Mouse (Mus musculus): ENCODE measurements around the gene Mrpl4. TPM values are rescaled to one million over a fixed set of nuclear protein-coding genes. Genes with fewer than 3 reads are reported as not detected.

Mrpl4 gene
- polyA plus RNA-seq, 1 experiment, result 135 TPM

DNA sequence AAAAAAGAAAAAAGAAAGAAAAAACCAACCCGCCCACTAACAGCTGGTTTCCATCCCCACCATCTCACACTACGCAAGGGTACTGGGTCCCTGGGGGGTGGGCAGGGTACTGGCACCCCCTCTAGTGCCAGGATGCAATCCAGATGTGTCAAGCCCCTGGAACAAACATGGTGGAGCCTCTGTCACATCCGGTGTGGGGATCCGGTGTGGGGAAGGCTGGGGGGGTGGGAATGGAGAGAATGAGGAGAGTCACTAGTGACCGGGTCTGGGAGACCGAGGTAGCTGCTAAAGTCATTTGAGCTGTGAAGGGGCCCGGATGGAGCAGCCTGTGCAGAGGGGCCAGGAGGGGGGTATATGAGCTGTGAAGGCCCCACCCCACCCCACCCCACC, 30.8 kb upstream of the Mrpl4 start:
- 83% methylated on average over 7 of the region's 7 CpGs for WGBS
- no peak for TF ChIP-seq CTCF (IDR thresholded peaks at IDR 0.05; ENCODE audit: borderline replicate concordance, insufficient read depth, low read depth, low read length)
- no peak for TF ChIP-seq POLR2A (IDR thresholded peaks at IDR 0.05; ENCODE audit: borderline replicate concordance, insufficient read depth, low read length)
- peaks cover 1% of the 10 kb centered on the region; the same call in 1 of the 2 replicates for H3K27me3 ChIP-seq (ENCODE audit: control insufficient read depth, insufficient read depth, low read length)
- H3K4me3 ChIP-seq (replicated peaks; ENCODE audit: insufficient read depth, low read depth, low read length), result no peak overlapping the region
- no peak for DNase-seq
- H3K4me1 ChIP-seq (ENCODE audit: control insufficient read depth, insufficient read depth, low read length), result 0 out of 2 replicates have a peak, but pooled peaks cover 1% of the 10 kb centered on the region
- no peak overlapping the region for H3K27ac ChIP-seq (ENCODE audit: insufficient read depth, low read length)

DNA sequence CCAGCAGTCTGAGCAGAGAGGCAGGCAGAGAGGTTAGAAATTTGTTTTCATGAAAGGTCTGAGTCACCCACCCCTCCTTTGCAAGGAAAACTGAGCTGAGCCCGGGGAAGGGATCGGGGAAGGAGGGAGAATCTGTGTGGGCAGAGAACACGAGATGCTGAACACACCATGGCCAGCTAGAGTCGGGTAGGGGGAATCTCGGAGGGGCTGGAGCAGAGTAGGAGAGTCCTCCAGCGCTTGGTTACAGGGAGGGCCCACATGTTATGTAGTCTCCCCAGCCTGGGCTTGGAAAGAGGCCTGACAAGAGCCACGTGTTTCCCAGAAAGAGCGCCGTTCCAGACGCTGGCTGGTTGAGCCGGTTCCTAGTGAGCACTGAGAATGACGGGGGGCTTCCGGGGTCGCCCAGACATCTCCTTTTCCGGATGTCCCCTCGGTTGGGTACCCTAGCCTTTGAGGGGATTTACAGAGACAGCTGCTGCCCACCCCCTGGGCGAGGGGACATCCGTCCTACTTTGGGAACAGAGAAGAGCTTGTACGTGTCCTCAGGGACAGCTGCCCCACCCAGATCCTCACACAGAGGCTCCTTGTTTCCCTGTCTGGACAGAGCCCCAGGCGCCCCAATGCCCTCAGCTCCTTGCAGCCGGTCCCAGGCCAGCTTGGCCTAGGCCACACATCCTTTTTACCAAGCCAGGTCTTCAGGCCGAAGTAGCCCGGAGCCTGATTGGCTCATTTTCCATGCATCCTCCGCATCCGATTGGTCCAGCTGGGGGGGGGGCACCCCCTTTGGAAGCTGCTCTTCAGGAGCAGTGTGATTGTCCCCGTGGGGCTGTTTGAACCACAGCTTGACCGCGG, 30.2 kb upstream of the Mrpl4 start:
- Histone ChIP-seq H3K27me3 (ENCODE audit: control insufficient read depth, insufficient read depth, low read length) (peaks cover 1% of the 10 kb centered on the region; the same call in 1 of the 2 replicates), H3K27ac (ENCODE audit: insufficient read depth, low read length) (no peak overlapping the region), H3K4me3 (replicated peaks; ENCODE audit: insufficient read depth, low read depth, low read length) (no peak overlapping the region), H3K4me1 (ENCODE audit: control insufficient read depth, insufficient read depth, low read length) (0 out of 2 replicates have a peak, but pooled peaks cover 3% of the 10 kb centered on the region)
- no peak for TF ChIP-seq CTCF (IDR thresholded peaks at IDR 0.05; ENCODE audit: borderline replicate concordance, insufficient read depth, low read depth, low read length)
- no peak for TF ChIP-seq POLR2A (IDR thresholded peaks at IDR 0.05; ENCODE audit: borderline replicate concordance, insufficient read depth, low read length)
- peak; percentile 31 to 59 for DNase-seq
- WGBS, result 21% methylated on average over 28 of the region's 28 CpGs

DNA sequence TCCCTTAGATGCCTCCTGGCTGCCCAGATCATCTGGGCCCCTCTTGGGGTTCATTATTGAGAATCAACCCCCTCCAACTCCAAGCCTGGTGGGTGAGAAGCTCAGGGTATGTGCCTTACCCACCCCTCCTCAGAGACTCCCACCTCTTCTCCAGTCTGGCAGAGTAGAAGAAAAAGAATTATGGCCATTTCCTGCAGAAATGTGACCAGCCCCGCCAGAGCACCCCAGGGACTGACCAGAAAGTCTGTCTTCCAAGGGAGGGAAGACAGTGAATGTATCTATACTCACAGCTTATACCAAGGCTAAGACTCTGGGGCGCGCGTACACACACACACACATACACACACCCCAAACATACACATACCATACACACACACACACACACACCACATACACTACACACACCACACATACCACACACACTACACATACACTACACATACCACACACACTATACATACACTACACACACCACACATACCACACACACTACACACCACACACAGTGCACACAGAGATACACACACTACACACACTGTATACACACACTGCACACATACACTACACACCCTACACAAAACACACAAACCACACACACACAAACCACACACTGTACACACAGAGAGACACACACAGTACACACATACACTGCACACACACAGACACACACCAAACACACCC, 29.4 kb upstream of the Mrpl4 start:
- Histone ChIP-seq H3K27me3 (ENCODE audit: control insufficient read depth, insufficient read depth, low read length) (peaks cover 1% of the 10 kb centered on the region; the same call in 1 of the 2 replicates), H3K4me3 (replicated peaks; ENCODE audit: insufficient read depth, low read depth, low read length) (no peak overlapping the region), H3K4me1 (ENCODE audit: control insufficient read depth, insufficient read depth, low read length) (0 out of 2 replicates have a peak, but pooled peaks cover 3% of the 10 kb centered on the region), H3K27ac (ENCODE audit: insufficient read depth, low read length) (no peak overlapping the region)
- WGBS, result 93% methylated on average over 4 of the region's 4 CpGs
- no peak for DNase-seq
- TF ChIP-seq POLR2A (IDR thresholded peaks at IDR 0.05; ENCODE audit: borderline replicate concordance, insufficient read depth, low read length) (no peak), CTCF (IDR thresholded peaks at IDR 0.05; ENCODE audit: borderline replicate concordance, insufficient read depth, low read depth, low read length) (no peak)

DNA sequence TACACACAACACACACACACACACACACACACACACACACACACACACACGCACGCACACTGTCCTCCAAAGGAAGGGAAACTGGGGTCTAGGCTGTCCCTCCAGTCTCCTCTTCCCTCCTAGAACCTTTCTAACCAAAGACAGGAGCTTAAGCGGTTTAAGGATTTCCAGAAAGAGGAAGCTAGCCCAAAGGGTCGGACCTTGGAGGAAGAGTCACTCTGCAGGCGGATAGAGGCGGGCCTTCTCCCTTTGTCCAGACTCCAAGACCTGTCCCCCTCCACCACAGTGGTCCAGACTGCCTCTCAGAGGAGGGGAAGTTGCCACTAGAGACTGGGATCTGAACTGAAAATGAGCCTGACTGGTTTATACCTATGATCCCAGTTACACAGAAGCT, 28.9 kb upstream of the Mrpl4 start:
- H3K4me3 ChIP-seq (replicated peaks; ENCODE audit: insufficient read depth, low read depth, low read length), result no peak overlapping the region
- DNase-seq, result no peak
- H3K27me3 ChIP-seq (ENCODE audit: control insufficient read depth, insufficient read depth, low read length), result peaks cover 1% of the 10 kb centered on the region; the same call in 1 of the 2 replicates
- 0 out of 2 replicates have a peak, but pooled peaks cover 3% of the 10 kb centered on the region for H3K4me1 ChIP-seq (ENCODE audit: control insufficient read depth, insufficient read depth, low read length)
- TF ChIP-seq CTCF (IDR thresholded peaks at IDR 0.05; ENCODE audit: borderline replicate concordance, insufficient read depth, low read depth, low read length) (no peak), POLR2A (IDR thresholded peaks at IDR 0.05; ENCODE audit: borderline replicate concordance, insufficient read depth, low read length) (no peak)
- WGBS, result 68% methylated on average over 6 of the region's 6 CpGs
- H3K27ac ChIP-seq (ENCODE audit: insufficient read depth, low read length), result no peak overlapping the region

DNA sequence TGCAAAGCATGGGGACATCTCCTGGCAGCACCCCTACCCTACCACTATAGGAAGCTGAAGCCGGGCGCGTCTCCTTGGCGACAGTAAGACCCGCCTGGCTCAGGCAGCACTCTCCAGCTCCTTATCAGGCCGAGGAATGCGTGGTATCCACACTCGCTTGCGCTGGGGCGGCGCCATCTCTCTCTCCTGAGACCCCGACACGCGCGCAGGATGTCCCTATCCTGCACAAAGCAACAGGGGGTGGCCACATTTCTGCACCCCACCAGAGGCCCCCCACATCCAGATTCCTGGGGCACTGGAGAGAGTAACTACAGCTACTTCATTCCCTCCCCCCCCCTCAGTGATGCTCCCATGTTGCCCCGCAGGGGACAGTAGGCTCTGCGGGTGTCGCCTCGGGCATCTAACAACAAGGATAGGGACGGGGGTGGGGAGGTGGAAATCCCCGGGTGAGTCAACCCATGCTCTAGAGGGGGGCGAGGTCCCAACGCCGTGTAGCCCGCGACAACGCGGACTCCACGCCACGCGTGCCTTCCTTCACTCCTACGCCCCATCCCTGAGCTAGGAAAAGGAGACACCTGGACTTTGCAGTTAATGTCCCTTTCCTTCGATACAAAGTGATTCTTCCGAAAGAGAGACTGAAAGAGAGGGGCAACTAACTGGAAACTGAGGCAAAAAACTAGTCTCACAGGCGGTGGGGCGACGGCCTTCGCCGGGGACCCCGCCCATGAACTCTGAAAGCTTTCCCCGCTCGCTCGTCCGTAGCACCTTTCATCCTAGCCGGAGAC, 26.9 kb upstream of the Mrpl4 start:
- TF ChIP-seq CTCF (IDR thresholded peaks at IDR 0.05; ENCODE audit: borderline replicate concordance, insufficient read depth, low read depth, low read length) (no peak), POLR2A (IDR thresholded peaks at IDR 0.05; ENCODE audit: borderline replicate concordance, insufficient read depth, low read length) (no peak)
- H3K27me3 ChIP-seq (ENCODE audit: control insufficient read depth, insufficient read depth, low read length), result peaks cover 1% of the 10 kb centered on the region; the same call in 1 of the 2 replicates
- 3% methylated on average over 45 of the region's 45 CpGs for WGBS
- no peak overlapping the region for H3K27ac ChIP-seq (ENCODE audit: insufficient read depth, low read length)
- H3K4me3 ChIP-seq (replicated peaks; ENCODE audit: insufficient read depth, low read depth, low read length), result peak overlapping the region; percentile 37
- no peak for DNase-seq
- 0 out of 2 replicates have a peak, but pooled peaks cover 3% of the 10 kb centered on the region for H3K4me1 ChIP-seq (ENCODE audit: control insufficient read depth, insufficient read depth, low read length)

DNA sequence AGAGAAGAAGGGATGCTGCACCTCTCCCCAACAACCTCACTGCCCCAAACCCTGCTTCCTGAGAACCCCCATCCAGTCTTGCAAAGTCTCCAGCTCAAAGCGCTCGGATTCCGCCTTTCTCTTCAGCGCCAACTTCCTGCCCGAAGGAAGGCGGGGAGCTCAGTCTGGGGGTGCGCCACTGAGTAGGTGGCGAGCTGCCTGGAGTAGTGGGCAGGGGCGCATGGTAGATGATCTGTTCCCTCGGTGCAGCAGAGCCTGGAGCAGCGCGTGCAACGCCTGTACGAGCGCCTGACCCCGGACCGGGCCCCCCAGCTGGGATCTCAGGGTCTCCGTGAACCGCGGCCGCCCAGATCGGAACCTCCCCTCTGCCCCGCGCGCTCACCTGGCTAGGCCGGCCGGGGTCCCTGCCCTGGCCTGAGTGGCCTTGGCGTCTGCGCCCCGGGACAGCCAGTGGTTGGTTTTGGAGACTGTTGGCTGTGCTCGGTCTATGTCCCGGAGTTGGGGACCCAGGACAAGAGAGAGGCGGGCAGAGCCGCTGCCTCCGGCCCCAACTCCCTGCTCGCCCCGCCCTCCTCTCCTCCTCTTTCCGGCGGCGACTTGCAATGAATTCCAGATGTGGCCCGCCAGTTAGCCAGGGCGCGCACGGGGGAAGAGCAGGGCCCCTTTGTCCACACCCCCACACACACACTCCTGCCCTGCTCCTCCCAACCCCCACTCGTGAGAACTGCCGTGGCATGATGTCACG, 26.1 kb upstream of the Mrpl4 start, which contains the start of gene S1pr2:
Gene S1pr2, minus strand, starts transcription at position 566 of the 745 bp plus-strand sequence.
- H3K27ac ChIP-seq (ENCODE audit: insufficient read depth, low read length), result no peak within 1 kb of the TSS
- H3K27me3 ChIP-seq (ENCODE audit: control insufficient read depth, insufficient read depth, low read length), result peaks cover 1% of the 10 kb centered on the region; the same call in 1 of the 2 replicates
- 0 out of 2 replicates have a peak, but pooled peaks cover 3% of the 10 kb centered on the region for H3K4me1 ChIP-seq (ENCODE audit: control insufficient read depth, insufficient read depth, low read length)
- TF ChIP-seq CTCF (IDR thresholded peaks at IDR 0.05; ENCODE audit: borderline replicate concordance, insufficient read depth, low read depth, low read length), result no peak
- H3K4me3 ChIP-seq (replicated peaks; ENCODE audit: insufficient read depth, low read depth, low read length), result peak within 1 kb of the TSS; percentile 37
- DNase-seq, result peak; percentile 27 to 36
- under 1% methylated on average over 47 of the region's 47 CpGs for WGBS

Measured in cerebellum, adult 2 months (tissue).